In genomic region chr6:100150703-100151208, GRCm38 (mm10) we compare ENCODE assay signal across 23 mouse cellular contexts.
DNase-seq lines count a peak whose midpoint lies in the region; ATAC-seq and TF ChIP-seq lines count a peak whose summit lies in the region.
"Had no signal": no experiment of that assay in that cellular context is flagged by ENCODE, and none has a peak within 500 bp of the region (broad histone marks: within the 10 kb centered on the region; RNA-seq: fewer than 3 reads in every experiment).

No protein-coding gene starts in this region.

- peak; percentile 17 for TF ChIP-seq CTCF in left cerebral cortex, adult 2 months (IDR thresholded peaks at IDR 0.05)

- H3K36me3 ChIP-seq in heart, embryonic 16.5 days (ENCODE audit: control insufficient read depth, insufficient read depth): no peaks in the 10 kb centered on the region
- no peaks in the 10 kb centered on the region for H3K36me3 ChIP-seq in heart, embryonic 10.5 days
- H3K36me3 ChIP-seq: embryonic facial prominence, embryonic 12.5 days; hindbrain, embryonic 13.5 days had no signal

- DNase-seq in heart, embryonic 10.5 days (ENCODE audit: low spot score): no peak
- DNase-seq in left cerebral cortex, adult 2 months (ENCODE audit: extremely low spot score in 1 of 2, low spot score in 2 of 2): no peak
- no peak for DNase-seq in left cerebral cortex, postnatal 10 days (ENCODE audit: extremely low spot score in 1 of 2, low spot score in 2 of 2)
- peak; percentile 48 for DNase-seq in 416B (ENCODE audit: low read depth)
- no peak for DNase-seq in right cerebral cortex, postnatal 4 days
- DNase-seq: adrenal gland, adult 2 months; cerebellum, adult 9-10 months; heart, adult 11 months; heart, postnatal 10 days; kidney, adult 11 months; kidney, postnatal 10 days; lung, postnatal 10 days; midbrain, embryonic 14.5 days; right cerebral cortex, postnatal 14 days; thymus, adult 2 months had no signal

- intact Hi-C loops in left cerebral cortex, adult 2 months (cut with DNase I): no loop called here
- intact Hi-C loops in left cerebral cortex, postnatal 10 days (cut with DNase I): loop anchor here (10.0 kb wide), 1 partner anchor 134 kb away; the partner anchor contains the start of gene Rybp

- H3K9me3 ChIP-seq in heart, embryonic 16.5 days (replicated peaks; ENCODE audit: control insufficient read depth, low read length): no peaks in the 10 kb centered on the region
- H3K9me3 ChIP-seq in heart, embryonic 10.5 days: no peaks in the 10 kb centered on the region
- H3K9me3 ChIP-seq: embryonic facial prominence, embryonic 12.5 days; forebrain, embryonic 13.5 days; hindbrain, embryonic 13.5 days; megakaryocyte, embryonic 14.5 days had no signal

- no peaks in the 10 kb centered on the region for H3K27me3 ChIP-seq in heart, embryonic 16.5 days (ENCODE audit: control insufficient read depth, insufficient read depth, low read length)
- peaks cover 46% of the 10 kb centered on the region for H3K27me3 ChIP-seq in heart, embryonic 10.5 days (ENCODE audit: insufficient read depth, poor library complexity, severe bottlenecking)
- H3K27me3 ChIP-seq: forebrain, embryonic 13.5 days had no signal

- H3K4me1 ChIP-seq in heart, embryonic 16.5 days (ENCODE audit: control insufficient read depth, insufficient read depth, low read length): peaks cover 11% of the 10 kb centered on the region
- H3K4me1 ChIP-seq in heart, embryonic 10.5 days: peaks cover 21% of the 10 kb centered on the region

- H3K27ac ChIP-seq in heart, embryonic 16.5 days (ENCODE audit: low read length): no peak overlapping the region
- H3K27ac ChIP-seq in heart, embryonic 10.5 days: no peak overlapping the region
- no peak overlapping the region for H3K27ac ChIP-seq in left cerebral cortex, adult 2 months
- H3K27ac ChIP-seq: embryonic facial prominence, embryonic 12.5 days; forebrain, embryonic 13.5 days; hindbrain, embryonic 13.5 days; liver, embryonic 14.5 days had no signal

- WGBS in heart, embryonic 16.5 days: 48% methylated on average over 6 of the region's 6 CpGs
- WGBS in heart, embryonic 10.5 days: 51% methylated on average over 6 of the region's 6 CpGs

- ATAC-seq in heart, embryonic 16.5 days (replicated peaks; ENCODE audit: extremely low read depth, insufficient read depth, low FRiP score): 0 out of 2 replicates have a peak, but pooled peaks have one; percentile 5
- ATAC-seq in megakaryocyte progenitor cell, adult 5-6 weeks (replicated peaks; ENCODE audit: poor library complexity): peak; percentile 47
- ATAC-seq: forebrain, embryonic 13.5 days had no signal

- H3K4me3 ChIP-seq in heart, embryonic 16.5 days (ENCODE audit: low read length): no peak overlapping the region
- H3K4me3 ChIP-seq in heart, embryonic 10.5 days: no peak overlapping the region
- no peak overlapping the region for H3K4me3 ChIP-seq in left cerebral cortex, adult 2 months
- H3K4me3 ChIP-seq: embryonic facial prominence, embryonic 12.5 days; erythroblast, embryonic 14.5 days; forebrain, embryonic 13.5 days; hindbrain, embryonic 13.5 days; megakaryocyte, embryonic 14.5 days had no signal

- no peak overlapping the region for H3K4me2 ChIP-seq in heart, embryonic 16.5 days (ENCODE audit: low read depth, low read length)
- H3K4me2 ChIP-seq: embryonic facial prominence, embryonic 12.5 days; forebrain, embryonic 13.5 days; hindbrain, embryonic 13.5 days had no signal

- no peak overlapping the region for H3K9ac ChIP-seq in heart, embryonic 16.5 days (ENCODE audit: low read length)
- H3K9ac ChIP-seq: embryonic facial prominence, embryonic 12.5 days; forebrain, embryonic 13.5 days; hindbrain, embryonic 13.5 days; liver, embryonic 14.5 days had no signal
